Mouse (Mus musculus) brain, embryonic 14.5 days (tissue): ENCODE measurements around the gene Zfyve21.

Source experiments
- CTCF ChIP-seq: fragments of 200-500 bp; IDR thresholded peaks from 2 replicates; pipeline ENCODE4 v1.5.1; 2012; ENCODE audit warnings: inconsistent platforms, mild to moderate bottlenecking, moderate library complexity, borderline replicate concordance; ENCODE audit not compliant: insufficient read depth, insufficient read length; ENCODE audit errors: extremely low read depth
- POLR2A ChIP-seq: fragments of 200-500 bp; IDR thresholded peaks from 2 replicates; pipeline ENCODE4 v1.6.1; 2012; ENCODE audit warnings: mild to moderate bottlenecking, inconsistent platforms, borderline replicate concordance; ENCODE audit not compliant: poor library complexity, insufficient read depth, insufficient read length, severe bottlenecking; ENCODE audit errors: extremely low read depth

- TF ChIP-seq CTCF (no peak), POLR2A (no peak)
Measured at GRCm38 (mm10) chr12:111812075-111812474, 1.9 kb upstream of the Zfyve21 start.
